Mouse (Mus musculus): ENCODE data around the gene Pctp.

Pctp gene

DNA sequence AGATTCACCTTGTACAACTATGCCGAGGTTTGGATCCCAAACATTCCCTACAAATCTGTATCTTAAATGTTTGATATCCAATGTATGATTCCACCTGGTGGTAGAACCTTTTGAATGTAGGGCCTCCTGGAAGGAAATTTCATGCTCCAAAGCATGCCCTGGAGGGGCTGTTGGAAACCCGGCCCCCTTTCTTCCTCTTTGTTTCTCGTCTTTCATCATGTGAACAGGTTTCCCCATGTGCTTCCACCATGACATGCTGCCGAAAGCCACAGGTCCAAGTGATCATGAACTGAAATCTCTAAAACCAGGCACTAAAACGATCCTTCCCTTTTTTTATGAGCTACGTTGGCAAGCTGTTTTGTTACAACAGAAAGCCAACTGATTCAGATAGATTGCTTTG is 11.0 kb upstream of the Pctp start:
- in situ Hi-C loops (cut with MboI; ENCODE audit: unreplicated experiment in 2 of 2), result no loop called here

DNA sequence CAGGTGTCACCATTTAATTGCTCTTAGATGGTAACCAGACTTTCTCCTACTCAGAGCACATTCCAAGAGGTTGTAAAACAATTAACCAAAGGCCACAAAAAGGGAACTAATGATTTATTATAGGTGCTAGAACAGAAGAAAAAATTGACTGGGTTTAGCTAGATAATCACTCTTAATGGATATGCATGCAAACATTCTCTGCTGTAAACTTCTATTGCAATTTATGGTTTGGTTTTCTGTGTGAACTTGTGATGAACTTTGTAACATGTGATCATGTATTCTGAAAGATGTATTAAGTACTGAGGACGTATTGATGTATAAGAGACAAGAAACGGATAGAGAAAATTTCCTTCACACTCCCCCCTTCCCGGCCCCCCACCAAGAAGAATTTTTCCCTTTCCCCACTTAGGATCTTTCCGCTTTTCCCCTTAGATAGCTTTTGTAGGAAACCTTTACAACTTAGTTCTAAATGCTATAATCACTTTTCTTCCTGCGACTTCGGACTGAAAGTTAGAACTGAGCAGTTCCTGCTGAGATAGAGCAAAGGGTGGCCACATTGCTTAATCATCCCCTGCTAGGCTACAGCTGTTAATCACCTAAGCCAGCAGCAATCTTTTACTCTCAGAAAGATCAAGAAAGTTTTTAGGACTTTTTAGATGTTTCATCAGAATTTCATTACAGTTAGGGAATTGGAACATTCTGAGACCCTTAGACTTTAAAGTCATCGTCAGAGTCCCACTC is 5.3 kb upstream of the Pctp start:
- in situ Hi-C loops (cut with MboI; ENCODE audit: unreplicated experiment in 2 of 2), result loop anchor here in 1 of 2 experiments (10.0 kb wide), 1 partner anchor 247 kb away; no protein-coding TSS in a partner anchor

DNA sequence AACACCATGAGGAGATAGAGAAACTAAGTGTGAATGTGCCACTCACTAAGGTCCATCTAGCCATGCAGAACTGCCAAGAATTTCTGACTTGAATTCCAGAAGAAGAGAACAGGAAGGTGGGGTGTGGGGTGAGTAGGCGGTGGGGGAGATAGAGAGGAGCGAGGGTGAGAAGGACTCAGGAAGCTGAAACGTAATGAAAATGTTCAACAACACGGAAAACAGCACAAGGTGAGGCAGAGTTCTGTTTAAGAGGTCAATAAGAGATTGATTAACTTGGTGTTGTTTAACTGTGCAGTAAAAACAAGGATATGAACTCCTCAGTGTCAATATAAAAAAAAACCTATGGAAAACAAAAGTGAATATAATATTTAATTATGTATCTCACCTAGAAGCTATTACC is 3.4 kb upstream of the Pctp start:
- in situ Hi-C loops (cut with MboI; ENCODE audit: unreplicated experiment in 2 of 2), result loop anchor here in 1 of 2 experiments (10.0 kb wide), 1 partner anchor 249 kb away; no protein-coding TSS in a partner anchor

DNA sequence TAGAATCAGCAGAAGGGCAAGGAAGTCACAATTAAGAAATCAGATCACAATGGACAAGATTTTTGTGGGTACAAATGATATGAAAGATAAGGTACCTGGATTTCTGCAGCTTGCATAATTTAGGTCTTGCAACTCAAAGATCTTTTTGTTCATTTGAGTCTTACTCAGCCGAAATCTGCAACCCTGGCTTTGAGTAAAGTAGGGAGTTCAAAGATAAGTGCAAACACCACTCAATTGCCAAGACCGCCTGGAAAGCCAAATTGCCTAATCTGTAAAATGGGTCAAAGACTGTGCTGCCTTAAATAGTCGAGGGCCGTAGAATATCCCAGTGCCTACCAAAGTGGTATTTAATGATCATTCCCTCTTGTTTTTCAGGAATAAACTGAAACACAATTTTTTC is 692 bp upstream of the Pctp start:
- in situ Hi-C loops (cut with MboI; ENCODE audit: unreplicated experiment in 2 of 2), result loop anchor here in 1 of 2 experiments (5.0 to 10.0 kb wide), 2 partner anchors 251 to 921 kb away; no protein-coding TSS in a partner anchor

DNA sequence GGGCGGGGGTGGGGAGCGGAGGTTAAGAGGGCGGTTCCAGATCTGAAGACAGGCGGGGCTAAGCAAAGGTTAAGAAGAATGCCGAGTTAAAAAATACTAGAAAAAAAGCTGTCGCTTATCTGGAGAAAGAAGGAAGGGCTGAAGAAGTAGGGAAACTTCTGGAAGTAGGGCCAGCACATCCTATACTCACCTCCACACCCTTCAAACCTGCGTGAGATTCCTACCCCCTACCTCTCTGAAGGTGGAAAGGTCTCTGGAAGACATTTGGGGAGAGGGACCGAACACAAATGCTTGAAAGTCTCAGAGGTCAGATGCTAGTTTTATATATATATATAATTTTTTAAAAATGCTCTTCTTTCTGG is 274 bp upstream of the Pctp start:
- in situ Hi-C loops (cut with MboI; ENCODE audit: unreplicated experiment in 2 of 2), result loop anchor here in 1 of 2 experiments (5.0 to 10.0 kb wide), 2 partner anchors 252 to 921 kb away; no protein-coding TSS in a partner anchor

DNA sequence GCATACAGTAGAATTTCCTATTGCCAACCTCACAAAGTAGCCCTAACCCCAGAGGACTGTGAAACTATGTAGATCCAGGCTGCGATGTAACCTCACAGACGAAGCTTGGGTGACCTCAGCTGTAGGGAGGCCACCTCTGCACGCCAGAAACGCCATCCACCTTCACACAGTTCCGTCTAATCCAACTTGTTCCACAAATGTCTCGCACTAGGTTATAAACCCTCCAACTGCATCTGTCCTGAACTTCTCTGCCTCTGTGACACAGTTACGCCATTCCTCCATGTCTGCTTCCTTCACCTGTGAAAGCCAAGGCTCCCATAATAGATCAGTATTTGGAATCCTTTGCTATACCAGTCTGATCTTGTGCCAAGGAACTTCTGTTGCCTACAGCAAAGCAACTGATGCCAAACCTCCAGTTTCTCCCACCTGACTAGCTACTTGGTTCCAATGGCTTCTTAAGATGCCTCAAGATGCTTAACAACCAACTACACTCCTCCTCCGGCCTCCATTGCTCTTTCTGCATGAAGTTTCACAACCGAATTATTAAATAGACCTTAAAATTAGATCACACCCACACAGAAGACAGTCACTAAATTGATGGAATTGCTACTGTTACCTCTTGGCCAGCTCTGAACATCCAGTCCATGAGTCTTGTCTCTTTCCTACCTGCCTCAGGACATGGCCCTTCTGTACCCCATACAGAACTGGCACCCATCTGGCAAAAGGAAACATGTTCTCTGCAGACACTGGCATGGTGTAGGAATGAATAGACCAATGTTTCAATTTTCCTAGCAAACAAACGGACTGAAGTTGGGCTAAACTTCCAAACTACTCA is 1.1 kb downstream of the Pctp start:
- in situ Hi-C loops (cut with MboI; ENCODE audit: unreplicated experiment in 2 of 2), result loop anchor here in 1 of 2 experiments (5.0 to 10.0 kb wide), 2 partner anchors 253 to 919 kb away; no protein-coding TSS in a partner anchor

DNA sequence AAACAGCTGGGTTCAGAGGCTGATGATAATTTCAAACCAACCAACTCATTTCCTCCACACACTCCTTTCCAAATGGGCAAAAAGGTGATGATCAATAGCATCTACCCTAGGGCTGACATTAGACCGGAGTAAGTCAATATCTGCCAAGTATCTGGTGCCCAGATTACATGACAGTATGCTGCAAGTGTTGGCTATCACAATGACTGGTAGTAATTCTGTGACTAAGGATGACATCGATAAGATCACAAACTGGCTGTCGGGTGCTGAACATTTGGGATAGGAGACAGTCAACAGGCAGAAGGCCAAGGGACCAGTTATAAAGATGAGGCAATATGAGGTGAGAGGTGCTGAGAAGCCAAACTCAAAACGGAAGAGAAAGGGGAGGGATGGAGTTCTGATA is 2.0 kb downstream of the Pctp start:
- in situ Hi-C loops (cut with MboI; ENCODE audit: unreplicated experiment in 2 of 2), result loop anchor here in 1 of 2 experiments (5.0 to 10.0 kb wide), 2 partner anchors 254 to 918 kb away; no protein-coding TSS in a partner anchor

DNA sequence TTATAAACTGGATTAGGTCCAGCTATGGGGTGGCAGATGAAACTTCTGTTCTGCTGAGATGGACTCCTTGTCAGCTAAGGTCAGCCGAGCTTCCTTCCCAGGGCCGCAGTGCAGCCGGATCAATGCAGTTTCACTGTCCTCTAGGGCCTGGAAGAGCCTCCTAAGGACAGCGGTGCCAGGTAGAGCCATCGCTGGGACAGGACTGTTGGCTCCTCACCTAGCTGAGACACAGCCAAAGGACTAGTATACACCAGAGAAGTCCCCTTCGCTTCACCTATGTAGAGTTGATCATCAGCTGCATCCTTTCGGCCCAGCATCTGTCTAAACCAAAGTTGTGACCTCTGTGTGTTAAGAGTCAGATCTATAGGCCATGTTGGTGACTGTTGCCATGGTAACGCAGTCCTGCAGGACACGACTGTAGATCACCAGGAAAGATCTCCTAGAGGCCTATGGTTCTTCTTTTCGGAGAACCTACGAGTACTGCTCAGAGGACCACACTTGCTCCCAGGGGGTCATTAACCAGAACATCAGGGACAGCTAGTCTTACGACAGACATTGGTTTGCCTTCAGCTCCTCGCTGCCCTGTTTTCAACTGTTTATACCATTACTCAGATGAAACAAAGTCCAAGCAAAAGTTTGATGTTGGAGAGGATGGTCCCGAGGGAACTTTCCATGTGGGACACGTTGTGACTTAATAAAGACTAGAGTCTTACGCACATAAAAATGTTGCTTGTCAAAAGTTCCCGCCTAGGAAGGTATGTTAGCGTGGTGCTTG is 3.5 kb downstream of the Pctp start:
- in situ Hi-C loops (cut with MboI; ENCODE audit: unreplicated experiment in 2 of 2), result loop anchor here in 1 of 2 experiments (10.0 to 25.0 kb wide), 2 partner anchors 834 to 1012 kb away; partner anchors contain the start of gene Trim25

DNA sequence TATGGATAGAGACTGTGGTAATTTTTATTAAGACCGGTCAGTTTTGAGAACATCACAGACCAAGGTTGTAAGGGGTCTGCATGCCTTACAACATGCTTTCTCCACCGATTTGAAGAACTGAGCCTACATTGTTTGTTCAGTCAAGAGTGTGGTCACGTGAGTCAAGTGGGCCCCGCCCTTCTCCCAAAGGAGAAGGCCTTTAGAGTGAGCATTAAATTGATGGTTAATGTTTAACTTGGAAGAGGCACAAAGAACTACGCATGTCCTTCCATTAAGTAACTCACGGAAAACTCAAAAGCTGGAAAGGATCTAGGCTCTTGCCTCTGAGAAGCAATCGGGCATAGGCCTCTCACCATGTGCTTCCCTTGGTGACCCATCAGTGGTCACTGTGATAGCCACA is 5.8 kb downstream of the Pctp start:
- in situ Hi-C loops (cut with MboI; ENCODE audit: unreplicated experiment in 2 of 2), result loop anchor here in 1 of 2 experiments (10.0 to 25.0 kb wide), 2 partner anchors 832 to 1010 kb away; partner anchors contain the start of gene Trim25

DNA sequence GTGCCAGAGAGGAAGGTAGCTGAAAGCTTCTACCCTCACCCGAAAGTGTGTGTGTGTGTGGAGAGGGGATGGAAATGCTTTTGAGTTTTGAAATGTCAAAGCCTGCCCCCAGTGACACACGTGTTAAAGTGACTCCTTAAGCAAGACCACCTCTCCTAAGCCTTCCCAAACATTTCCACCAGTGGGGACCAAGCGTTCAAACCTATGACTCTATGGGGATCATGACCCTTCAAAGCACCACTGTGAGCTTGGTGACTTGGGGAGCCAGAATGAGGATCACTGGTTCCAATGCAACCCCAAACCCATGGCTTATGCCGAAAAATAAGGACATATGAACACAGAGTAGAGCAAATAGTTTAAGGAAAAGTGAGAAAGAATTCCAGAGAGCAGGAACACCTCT is 6.3 kb downstream of the Pctp start:
- in situ Hi-C loops (cut with MboI; ENCODE audit: unreplicated experiment in 2 of 2), result loop anchor here in 1 of 2 experiments (10.0 to 25.0 kb wide), 2 partner anchors 832 to 1009 kb away; partner anchors contain the start of gene Trim25

DNA sequence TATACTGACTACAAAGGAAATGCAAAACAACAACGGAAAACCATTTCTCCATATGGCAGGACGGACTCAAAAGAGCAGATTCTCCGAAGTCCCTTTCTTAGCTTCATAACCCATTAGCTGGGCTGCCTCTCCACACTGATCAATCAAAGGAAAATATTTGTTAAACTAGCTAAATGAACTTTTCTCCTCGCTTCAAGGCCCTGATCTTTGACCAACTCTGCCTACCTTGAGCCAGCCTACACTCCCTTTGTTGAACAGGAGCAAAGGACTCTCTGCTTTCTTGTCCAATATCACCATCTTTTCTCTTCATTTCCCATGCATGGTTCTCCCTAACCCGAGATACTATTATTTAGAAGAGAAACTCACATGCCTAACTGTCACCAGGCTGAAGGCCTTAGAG is 7.1 kb downstream of the Pctp start:
- in situ Hi-C loops (cut with MboI; ENCODE audit: unreplicated experiment in 2 of 2), result loop anchor here in 1 of 2 experiments (10.0 to 25.0 kb wide), 2 partner anchors 831 to 1008 kb away; partner anchors contain the start of gene Trim25

DNA sequence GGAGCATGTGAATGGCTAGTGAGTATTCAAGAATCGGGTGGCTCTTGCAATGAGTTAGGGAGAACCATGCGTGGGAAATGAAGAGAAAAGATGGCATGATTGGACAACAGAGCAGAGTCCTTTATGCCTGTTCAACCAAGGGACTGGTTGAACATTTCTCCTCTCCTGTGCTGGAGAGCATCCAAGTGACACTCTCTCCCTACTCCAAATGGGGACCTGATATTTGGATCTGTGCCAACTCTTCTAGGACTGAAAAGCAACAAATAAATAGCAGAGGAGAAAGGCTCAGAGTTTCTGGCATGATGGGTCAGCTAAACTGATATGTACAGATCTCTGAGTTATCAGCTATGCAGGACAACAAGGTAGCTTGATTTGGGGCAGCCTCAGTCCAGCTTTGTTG is 8.0 kb downstream of the Pctp start:
- in situ Hi-C loops (cut with MboI; ENCODE audit: unreplicated experiment in 2 of 2), result loop anchor here in 1 of 2 experiments (5.0 to 25.0 kb wide), 3 partner anchors 623 to 1007 kb away; partner anchors contain the start of gene Trim25

DNA sequence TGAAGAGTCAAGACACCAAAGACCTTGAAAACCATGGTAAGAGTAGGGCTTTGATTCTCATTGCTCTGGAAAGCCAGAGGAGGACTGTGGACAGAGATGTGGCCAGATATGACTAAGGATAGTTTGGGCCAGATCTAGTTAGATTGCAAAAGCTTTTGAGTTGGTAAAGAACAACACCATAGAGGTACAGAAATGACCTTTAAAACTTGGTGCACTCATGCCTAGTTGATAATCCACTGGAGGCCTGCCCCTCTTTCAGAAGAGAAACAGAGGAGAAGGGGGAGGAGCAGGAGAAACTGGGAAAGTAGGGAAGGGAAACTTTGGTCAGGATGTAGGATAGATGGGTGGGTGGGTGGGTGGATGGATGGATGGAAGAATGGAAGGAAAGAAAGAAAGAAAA is 11.0 kb downstream of the Pctp start:
- in situ Hi-C loops (cut with MboI; ENCODE audit: unreplicated experiment in 2 of 2), result loop anchor here in 1 of 2 experiments (5.0 to 25.0 kb wide), 3 partner anchors 626 to 1004 kb away; partner anchors contain the start of gene Trim25

DNA sequence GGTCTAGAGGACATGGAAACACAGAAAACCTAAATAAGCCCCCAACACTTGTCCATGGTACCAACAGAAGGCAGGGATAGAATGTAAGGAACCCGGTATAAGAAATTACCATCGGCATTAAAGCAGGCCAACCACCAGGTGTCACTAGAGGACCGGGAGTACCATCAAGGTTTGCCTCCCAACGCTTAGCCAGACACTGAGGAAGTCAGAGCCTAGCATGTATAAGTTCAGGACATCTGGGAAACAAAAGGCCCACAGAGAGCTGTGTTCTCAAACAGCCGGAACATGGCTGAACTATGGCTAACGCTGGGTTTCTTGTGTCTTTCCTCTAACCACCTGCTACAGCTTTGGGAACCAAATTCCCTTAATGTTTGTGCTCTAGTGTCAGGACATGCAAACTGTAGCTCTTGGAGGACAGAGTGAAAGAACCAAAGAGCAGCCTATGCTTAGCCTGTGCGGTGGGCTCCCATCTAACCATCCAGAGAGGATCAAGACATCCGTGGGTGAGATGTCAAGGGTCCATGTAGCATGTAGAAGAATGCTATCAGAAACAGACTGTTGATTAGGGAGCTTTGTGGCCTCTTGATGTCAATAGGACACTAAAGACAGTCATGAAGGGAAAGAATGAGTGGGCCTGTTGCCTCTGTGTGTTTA is 13.6 kb downstream of the Pctp start:
- in situ Hi-C loops (cut with MboI; ENCODE audit: unreplicated experiment in 2 of 2), result loop anchor here (5.0 to 25.0 kb wide), 4 partner anchors 178 to 1002 kb away; partner anchors contain the start of gene Trim25 (in 1 of the 2)

DNA sequence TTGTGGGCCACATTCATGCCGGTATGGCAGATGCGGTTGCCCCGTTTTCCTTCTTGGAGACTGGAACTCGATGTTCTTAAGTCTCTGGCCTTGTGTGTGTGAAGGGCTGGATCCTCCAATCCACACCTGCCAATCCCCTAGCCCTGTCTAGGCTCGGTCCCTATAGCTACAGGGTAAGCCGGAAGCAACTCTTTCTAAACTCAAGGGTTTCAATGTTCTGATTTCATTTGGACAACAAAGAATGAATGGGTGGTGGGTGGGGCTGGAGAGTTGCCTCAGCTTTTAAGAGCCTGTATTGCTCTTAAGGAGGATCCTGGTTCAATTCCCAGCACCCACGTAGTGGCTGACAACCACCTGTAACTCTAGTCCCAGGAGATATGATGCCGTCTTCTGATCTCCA is 16.2 kb downstream of the Pctp start:
- in situ Hi-C loops (cut with MboI; ENCODE audit: unreplicated experiment in 2 of 2), result loop anchor here (5.0 to 25.0 kb wide), 4 partner anchors 181 to 999 kb away; partner anchors contain the start of gene Trim25 (in 1 of the 2)

DNA sequence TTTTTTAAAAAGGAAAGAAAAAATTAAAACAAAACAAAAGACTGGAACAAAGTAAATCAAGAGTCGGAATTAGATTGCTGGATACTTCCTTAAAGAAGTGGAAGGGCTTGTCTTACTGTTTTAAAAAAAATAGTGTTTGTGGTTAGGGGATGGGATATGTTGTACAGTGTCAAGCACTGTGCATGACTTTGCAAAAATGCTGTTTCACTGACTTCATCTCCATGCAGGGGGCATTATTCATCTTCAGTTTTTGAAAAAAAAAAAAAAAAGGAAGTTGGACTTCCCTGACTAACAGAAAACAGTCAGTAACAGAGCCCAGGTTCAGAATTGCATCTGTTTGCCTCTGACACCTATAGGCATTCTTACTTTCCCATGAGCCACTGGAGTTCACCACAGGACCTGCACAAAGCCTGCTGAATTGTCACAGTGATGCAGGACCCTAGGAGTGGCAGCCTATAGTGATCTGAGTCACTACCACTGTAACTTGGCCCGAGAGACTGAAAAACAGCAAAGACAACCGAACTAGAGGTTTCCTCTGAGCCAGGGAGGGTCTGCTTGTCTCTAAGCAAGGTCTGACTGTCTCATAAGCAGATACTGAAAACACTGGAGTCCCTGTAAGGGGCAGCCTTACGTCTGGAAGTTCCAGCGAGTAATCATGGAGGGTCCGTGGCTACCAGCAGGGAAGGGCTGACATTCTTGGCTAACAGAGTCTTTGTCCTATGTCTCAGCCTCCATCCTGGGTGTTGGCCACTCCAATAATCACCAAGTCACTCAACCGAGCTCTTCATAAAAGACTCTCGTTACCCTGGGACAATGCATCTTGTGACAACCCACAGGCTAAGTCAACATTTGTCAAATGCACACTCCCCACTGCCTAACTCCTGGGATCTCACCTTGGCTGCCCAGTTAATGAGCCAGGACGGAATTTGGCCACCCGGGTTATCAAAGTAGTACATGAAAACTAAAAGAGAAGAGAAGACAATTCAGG is 17.2 kb downstream of the Pctp start:
- in situ Hi-C loops (cut with MboI; ENCODE audit: unreplicated experiment in 2 of 2), result loop anchor here (5.0 to 25.0 kb wide), 4 partner anchors 182 to 998 kb away; partner anchors contain the start of gene Trim25 (in 1 of the 2)

DNA sequence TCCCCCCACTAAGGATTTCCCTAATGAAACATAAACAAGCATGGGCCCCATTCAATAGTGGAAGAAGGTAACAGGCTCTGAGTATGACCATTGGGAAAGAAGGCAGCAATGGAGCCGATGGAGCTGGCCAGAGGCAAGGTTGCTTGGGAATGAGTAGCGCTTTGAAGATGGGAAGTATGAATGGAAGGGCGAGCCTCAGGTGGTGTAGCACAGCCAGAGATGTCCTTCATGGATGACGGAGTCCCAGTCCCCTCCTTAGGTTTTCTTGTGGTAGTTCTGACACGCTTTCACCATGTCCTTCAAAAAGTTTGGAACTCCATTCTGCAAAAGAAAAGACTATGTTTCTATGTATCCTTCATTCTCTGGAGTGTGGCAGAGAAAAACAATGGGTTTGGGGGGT is 18.3 kb downstream of the Pctp start:
- in situ Hi-C loops (cut with MboI; ENCODE audit: unreplicated experiment in 2 of 2), result loop anchor here (10.0 to 25.0 kb wide), 2 partner anchors 630 to 997 kb away; partner anchors contain the start of gene Trim25 (in 1 of the 2)

DNA sequence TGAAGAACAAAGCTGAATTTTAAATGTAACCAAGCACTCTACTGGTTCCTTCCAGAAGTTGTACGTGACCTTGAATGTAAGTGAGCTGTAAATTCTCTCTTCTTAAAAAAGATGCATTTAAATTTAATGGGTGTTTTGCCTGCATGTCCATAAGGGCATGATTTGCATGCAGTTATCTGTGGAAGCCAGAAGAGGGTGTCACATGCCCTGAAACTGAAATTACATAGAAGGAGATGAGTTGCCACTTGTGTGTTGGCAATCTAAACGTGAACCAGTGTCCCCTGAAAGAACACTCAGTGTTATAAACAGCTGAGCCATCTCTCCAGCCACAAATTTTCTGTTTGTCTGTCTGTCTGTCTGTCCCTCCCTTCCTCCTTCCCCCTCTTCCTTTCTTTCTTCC is 19.8 kb downstream of the Pctp start:
- in situ Hi-C loops (cut with MboI; ENCODE audit: unreplicated experiment in 2 of 2), result loop anchor here (10.0 to 25.0 kb wide), 2 partner anchors 632 to 996 kb away; partner anchors contain the start of gene Trim25 (in 1 of the 2)
